Mouse (Mus musculus): ENCODE results near the gene Exosc2.

Exosc2 gene

GRCm38 (mm10) chr2:31663804-31664180 is 6.7 kb upstream of the Exosc2 start:
- in situ Hi-C loops (cut with MboI, MseI): no loop called here

GRCm38 (mm10) chr2:31667332-31667731 is 3.2 kb upstream of the Exosc2 start:
- in situ Hi-C loops (cut with MboI, MseI): no loop called here

- in situ Hi-C loops (cut with MboI, MseI): no loop called here
Measured at GRCm38 (mm10) chr2:31678641-31679040, 8.1 kb downstream of the Exosc2 start.

- in situ Hi-C loops (cut with MboI, MseI): loop anchor here in 1 of 2 experiments (5.0 to 10.0 kb wide), 2 partner anchors 104 to 199 kb away; no protein-coding TSS in a partner anchor
Measured at GRCm38 (mm10) chr2:31681051-31681707, 10.7 kb downstream of the Exosc2 start.

- in situ Hi-C loops (cut with MboI, MseI): loop anchor here in 1 of 2 experiments (5.0 to 10.0 kb wide), 2 partner anchors 103 to 199 kb away; no protein-coding TSS in a partner anchor
Measured at GRCm38 (mm10) chr2:31681731-31682235, 11.3 kb downstream of the Exosc2 start.

GRCm38 (mm10) chr2:31683666-31684065 is 13.2 kb downstream of the Exosc2 start:
- in situ Hi-C loops (cut with MboI, MseI): loop anchor here in 1 of 2 experiments (5.0 to 10.0 kb wide), 2 partner anchors 101 to 201 kb away; no protein-coding TSS in a partner anchor

GRCm38 (mm10) chr2:31688074-31688925 is 17.8 kb downstream of the Exosc2 start, which contains the start of gene Abl1:
Gene Abl1, plus strand, starts transcription at chr2:31688376.
- in situ Hi-C loops (cut with MboI, MseI): loop anchor here (5.0 to 10.0 kb wide), 2 partner anchors 97 to 99 kb away; no protein-coding TSS in a partner anchor

GRCm38 (mm10) chr2:31689045-31689444 is 18.5 kb downstream of the Exosc2 start:
- in situ Hi-C loops (cut with MboI, MseI): loop anchor here (5.0 to 10.0 kb wide), 2 partner anchors 96 to 98 kb away; no protein-coding TSS in a partner anchor

GRCm38 (mm10) chr2:31690063-31690462 is 19.5 kb downstream of the Exosc2 start:
- in situ Hi-C loops (cut with MboI, MseI): no loop called here

GRCm38 (mm10) chr2:31698209-31698608 is 27.7 kb downstream of the Exosc2 start:
- in situ Hi-C loops (cut with MboI, MseI): no loop called here

GRCm38 (mm10) chr2:31700545-31701446 is 30.3 kb downstream of the Exosc2 start:
- in situ Hi-C loops (cut with MboI, MseI): no loop called here

GRCm38 (mm10) chr2:31703226-31703625 is 32.7 kb downstream of the Exosc2 start:
- in situ Hi-C loops (cut with MboI, MseI): no loop called here

- in situ Hi-C loops (cut with MboI, MseI): no loop called here
Measured at GRCm38 (mm10) chr2:31705914-31706313, 35.4 kb downstream of the Exosc2 start.

- in situ Hi-C loops (cut with MboI, MseI): no loop called here
Measured at GRCm38 (mm10) chr2:31706531-31706930, 36.0 kb downstream of the Exosc2 start.

- in situ Hi-C loops (cut with MboI, MseI): loop anchor here (5.0 to 10.0 kb wide), 2 partner anchors 62 to 70 kb away; no protein-coding TSS in a partner anchor
Measured at GRCm38 (mm10) chr2:31712716-31713115, 42.2 kb downstream of the Exosc2 start.

- in situ Hi-C loops (cut with MboI, MseI): loop anchor here (5.0 to 10.0 kb wide), 2 partner anchors 61 to 68 kb away; no protein-coding TSS in a partner anchor
Measured at GRCm38 (mm10) chr2:31713813-31714212, 43.3 kb downstream of the Exosc2 start.

- in situ Hi-C loops (cut with MboI, MseI): loop anchor here (5.0 to 10.0 kb wide), 3 partner anchors 60 to 78 kb away; no protein-coding TSS in a partner anchor
Measured at GRCm38 (mm10) chr2:31714780-31715179, 44.3 kb downstream of the Exosc2 start.

GRCm38 (mm10) chr2:31715985-31716384 is 45.5 kb downstream of the Exosc2 start:
- in situ Hi-C loops (cut with MboI, MseI): loop anchor here in 1 of 2 experiments (5.0 to 10.0 kb wide), 2 partner anchors 59 to 76 kb away; no protein-coding TSS in a partner anchor

GRCm38 (mm10) chr2:31719202-31719880 is 48.8 kb downstream of the Exosc2 start:
- in situ Hi-C loops (cut with MboI, MseI): loop anchor here in 1 of 2 experiments (5.0 to 10.0 kb wide), 2 partner anchors 55 to 73 kb away; no protein-coding TSS in a partner anchor

GRCm38 (mm10) chr2:31719944-31720343 is 49.4 kb downstream of the Exosc2 start:
- in situ Hi-C loops (cut with MboI, MseI): loop anchor here in 1 of 2 experiments (5.0 to 10.0 kb wide), 2 partner anchors 55 to 72 kb away; no protein-coding TSS in a partner anchor
